Mouse (Mus musculus): ENCODE results near the gene Thtpa. TPM values are rescaled to one million over a fixed set of nuclear protein-coding genes. Genes with fewer than 3 reads are reported as not detected.

Thtpa gene
- total RNA-seq, 4 experiments from 2014 or later: 26.2 to 31.5 (median 26.4) TPM

GRCm38 (mm10) chr14:55105386-55105785 lies 10.8 kb downstream of the Thtpa start:
- no peak for DNase-seq (ENCODE audit: low spot score in 2 of 2)

GRCm38 (mm10) chr14:55105836-55106809 lies 11.5 kb downstream of the Thtpa start, which contains the start of gene Ap1g2:
Gene Ap1g2 (minus strand): TSS chr14:55106593.
- peak in 1 of 2 experiments; percentile 85 for DNase-seq (ENCODE audit: low spot score in 2 of 2)

GRCm38 (mm10) chr14:55106990-55107389 lies 12.4 kb downstream of the Thtpa start:
- DNase-seq (ENCODE audit: low spot score in 2 of 2): no peak

GRCm38 (mm10) chr14:55108202-55108870 lies 13.8 kb downstream of the Thtpa start:
- peak in 1 of 2 experiments; percentile 92 for DNase-seq (ENCODE audit: low spot score in 2 of 2)

- DNase-seq (ENCODE audit: low spot score in 2 of 2): no peak
Observed at GRCm38 (mm10) chr14:55109048-55109873, 14.7 kb downstream of the Thtpa start.

- DNase-seq (ENCODE audit: low spot score in 2 of 2): no peak
Observed at GRCm38 (mm10) chr14:55110076-55110475, 15.5 kb downstream of the Thtpa start.

- peak in 1 of 2 experiments; percentile 81 for DNase-seq (ENCODE audit: low spot score in 2 of 2)
Observed at GRCm38 (mm10) chr14:55111720-55112119, 17.1 kb downstream of the Thtpa start.

GRCm38 (mm10) chr14:55113351-55113974 lies 18.9 kb downstream of the Thtpa start:
- DNase-seq (ENCODE audit: low spot score in 2 of 2): peak in 1 of 2 experiments; percentile 16

- DNase-seq (ENCODE audit: low spot score in 2 of 2): no peak
Observed at GRCm38 (mm10) chr14:55113975-55114645, 19.5 kb downstream of the Thtpa start.

GRCm38 (mm10) chr14:55114759-55115701 lies 20.4 kb downstream of the Thtpa start:
- peak in 1 of 2 experiments; percentile 68 for DNase-seq (ENCODE audit: low spot score in 2 of 2)

GRCm38 (mm10) chr14:55115846-55116245 lies 21.3 kb downstream of the Thtpa start:
- DNase-seq (ENCODE audit: low spot score in 2 of 2): no peak

GRCm38 (mm10) chr14:55116425-55117200 lies 22.0 kb downstream of the Thtpa start, which contains the start of gene Jph4:
Gene Jph4 (minus strand): TSS chr14:55116935.
- DNase-seq (ENCODE audit: low spot score in 2 of 2): peak in 1 of 2 experiments; percentile 69

- DNase-seq (ENCODE audit: low spot score in 2 of 2): peak in 1 of 2 experiments; percentile 59
Observed at GRCm38 (mm10) chr14:55118852-55119251, 24.3 kb downstream of the Thtpa start.

- peak in 1 of 2 experiments; percentile 45 for DNase-seq (ENCODE audit: low spot score in 2 of 2)
Observed at GRCm38 (mm10) chr14:55119421-55120134, 25.0 kb downstream of the Thtpa start.

- peak in 1 of 2 experiments; percentile 36 for DNase-seq (ENCODE audit: low spot score in 2 of 2)
Observed at GRCm38 (mm10) chr14:55121947-55122346, 27.4 kb downstream of the Thtpa start.

- DNase-seq (ENCODE audit: low spot score in 2 of 2): no peak
Observed at GRCm38 (mm10) chr14:55122359-55122758, 27.8 kb downstream of the Thtpa start.

- DNase-seq (ENCODE audit: low spot score in 2 of 2): no peak
Observed at GRCm38 (mm10) chr14:55125711-55126110, 31.1 kb downstream of the Thtpa start.
